Mouse (Mus musculus) erythroblast, embryonic 14.5 days (primary cell): Measurements from ENCODE around the gene Slc35b4. TPM values are rescaled to one million over a fixed set of nuclear protein-coding genes. Genes with fewer than 3 reads are reported as not detected.

Experiments used
- H3K27me3 ChIP-seq: 2 replicates; pipeline ENCODE4 v1.6.1; 2012; ENCODE audit warnings: inconsistent platforms; ENCODE audit not compliant: control insufficient read depth
- H3K36me3 ChIP-seq: 2 replicates; pipeline ENCODE4 v1.6.1; 2012; ENCODE audit warnings: mild to moderate bottlenecking, inconsistent platforms; ENCODE audit not compliant: control insufficient read depth
- H3K4me1 ChIP-seq: 2 replicates; pipeline ENCODE4 v1.6.1; 2012; ENCODE audit warnings: inconsistent platforms; ENCODE audit not compliant: control insufficient read depth
- H3K4me3 ChIP-seq: replicated peaks from 2 replicates; pipeline ENCODE3; 2012; ENCODE audit warnings: moderate library complexity, mild to moderate bottlenecking, inconsistent platforms
- H3K9me3 ChIP-seq: 2 replicates; pipeline ENCODE4 v1.6.1; 2012; ENCODE audit warnings: low read length, inconsistent platforms, mixed read lengths; ENCODE audit not compliant: control insufficient read depth
- GATA1 ChIP-seq: IDR thresholded peaks from 2 replicates; pipeline ENCODE4 v1.6.1; 2012; ENCODE audit warnings: low read length, inconsistent platforms, mixed read lengths
- TAL1 ChIP-seq: IDR thresholded peaks from 3 replicates; pipeline ENCODE4 v1.6.1; 2012; ENCODE audit warnings: low read length, inconsistent platforms, mixed read lengths
- polyA plus RNA-seq: library from polyadenylated mRNA; stranded (reverse); fragments of >175 nt; gene quantifications from 2 replicates; pipeline ENCODE4 v1.2.3, GENCODE M21; 2012

The Slc35b4 gene
- polyA plus RNA-seq, 1 experiment: 0.08 TPM

GRCm38 (mm10) chr6:34156841-34157748, 19.8 kb downstream of the Slc35b4 start:
- Histone ChIP-seq H3K36me3 (peaks cover 56% of the 10 kb centered on the region), H3K27me3 (no peaks in the 10 kb centered on the region), H3K4me1 (peaks cover 59% of the 10 kb centered on the region), H3K4me3 (peak overlapping the region; percentile 38), H3K9me3 (no peaks in the 10 kb centered on the region)
- TF ChIP-seq GATA1 (peak; percentile 62), TAL1 (peak; percentile 69)

GRCm38 (mm10) chr6:34156057-34156456, 20.9 kb downstream of the Slc35b4 start:
- Histone ChIP-seq H3K36me3 (peaks cover 46% of the 10 kb centered on the region), H3K4me1 (peaks cover 59% of the 10 kb centered on the region)

GRCm38 (mm10) chr6:34155137-34155804, 21.6 kb downstream of the Slc35b4 start:
- no peaks in the 10 kb centered on the region for H3K9me3 ChIP-seq
- peaks cover 38% of the 10 kb centered on the region for H3K36me3 ChIP-seq
- no peaks in the 10 kb centered on the region for H3K27me3 ChIP-seq
- H3K4me1 ChIP-seq: peaks cover 56% of the 10 kb centered on the region
- peak overlapping the region; percentile 24 for H3K4me3 ChIP-seq
- TF ChIP-seq TAL1 (no peak), GATA1 (no peak)

More at GRCm38 (mm10) chr6:34156057-34156456, 20.9 kb downstream of the Slc35b4 start:
- H3K9me3 ChIP-seq: no peaks in the 10 kb centered on the region
- no peak overlapping the region for H3K4me3 ChIP-seq
- TF ChIP-seq GATA1 (peak; percentile 45; the same call in 1 of the 2 replicates), TAL1 (no peak)
- no peaks in the 10 kb centered on the region for H3K27me3 ChIP-seq

DNA sequence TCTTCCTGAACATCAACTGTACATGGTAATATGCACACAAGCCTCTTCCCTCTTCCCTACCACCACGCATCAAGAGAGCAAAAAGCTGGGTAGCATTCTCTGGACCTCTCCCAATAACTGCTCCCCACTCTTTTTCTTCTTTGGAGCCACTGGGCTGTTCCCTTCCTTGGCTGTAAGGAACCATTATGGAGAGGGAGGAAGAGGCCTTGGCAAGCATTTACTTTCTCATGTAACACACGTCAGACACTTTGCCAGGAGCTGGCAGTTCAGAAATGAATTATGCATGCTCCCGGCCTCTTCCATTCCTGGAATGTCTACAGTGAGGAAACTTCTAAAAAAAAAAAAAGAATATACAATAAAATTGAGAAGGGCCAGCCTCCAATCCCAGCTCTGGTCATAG, 22.7 kb downstream of the Slc35b4 start:
- no peaks in the 10 kb centered on the region for H3K9me3 ChIP-seq
- H3K4me1 ChIP-seq: peaks cover 51% of the 10 kb centered on the region

DNA sequence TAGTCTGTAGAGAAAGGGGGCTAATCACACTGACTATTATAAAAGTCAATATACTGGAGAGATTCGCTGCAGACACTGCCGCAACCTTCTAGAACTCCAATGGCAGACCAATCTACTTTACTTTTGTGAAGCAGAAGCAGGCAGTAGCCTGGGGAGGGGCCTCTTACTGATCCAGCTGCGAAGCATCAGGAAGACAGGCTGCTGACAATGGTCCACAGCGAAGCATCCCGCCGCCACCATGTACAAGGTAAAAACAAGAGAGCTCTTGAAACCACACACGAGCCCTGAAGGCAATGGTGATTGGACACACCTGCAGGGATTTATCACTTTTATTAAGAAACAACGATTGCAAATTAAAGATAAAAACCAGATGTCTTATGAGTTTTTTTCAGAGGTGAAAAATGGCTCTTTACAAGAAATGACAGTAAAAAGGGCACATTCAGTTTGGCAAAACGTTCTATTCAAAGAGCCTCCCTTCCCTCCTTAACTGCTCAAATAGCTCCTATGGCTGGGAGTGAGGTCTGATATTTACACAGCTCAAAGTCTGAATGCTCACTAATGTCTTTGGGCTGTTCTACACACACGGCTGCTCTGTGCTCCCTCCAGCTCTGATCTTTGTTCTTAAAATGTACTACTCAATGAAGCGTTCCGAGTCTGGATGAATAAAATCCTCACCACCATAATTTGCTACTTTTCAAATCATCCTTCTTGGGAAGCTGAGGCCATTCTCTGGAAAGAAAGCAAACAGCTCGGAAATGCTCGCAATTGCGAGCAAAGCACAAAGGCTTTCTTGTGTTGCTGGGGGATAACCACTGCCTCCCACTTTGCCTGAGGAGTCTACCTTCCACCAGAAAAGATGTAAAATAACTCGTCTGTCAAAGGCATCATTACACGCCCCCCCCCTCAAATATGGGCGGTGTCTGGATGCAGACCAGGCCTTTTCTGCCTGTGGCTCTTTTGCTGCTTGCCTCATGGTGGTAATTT, 23.6 kb downstream of the Slc35b4 start:
- Histone ChIP-seq H3K36me3 (peaks cover 19% of the 10 kb centered on the region), H3K27me3 (no peaks in the 10 kb centered on the region), H3K4me3 (no peak overlapping the region), H3K4me1 (peaks cover 45% of the 10 kb centered on the region), H3K9me3 (no peaks in the 10 kb centered on the region)
- TF ChIP-seq TAL1: no peak

More for the DNA sequence above, 22.7 kb downstream of the Slc35b4 start:
- Histone ChIP-seq H3K27me3 (no peaks in the 10 kb centered on the region), H3K4me3 (no peak overlapping the region), H3K36me3 (peaks cover 28% of the 10 kb centered on the region)
- TF ChIP-seq TAL1 (no peak), GATA1 (no peak)

DNA sequence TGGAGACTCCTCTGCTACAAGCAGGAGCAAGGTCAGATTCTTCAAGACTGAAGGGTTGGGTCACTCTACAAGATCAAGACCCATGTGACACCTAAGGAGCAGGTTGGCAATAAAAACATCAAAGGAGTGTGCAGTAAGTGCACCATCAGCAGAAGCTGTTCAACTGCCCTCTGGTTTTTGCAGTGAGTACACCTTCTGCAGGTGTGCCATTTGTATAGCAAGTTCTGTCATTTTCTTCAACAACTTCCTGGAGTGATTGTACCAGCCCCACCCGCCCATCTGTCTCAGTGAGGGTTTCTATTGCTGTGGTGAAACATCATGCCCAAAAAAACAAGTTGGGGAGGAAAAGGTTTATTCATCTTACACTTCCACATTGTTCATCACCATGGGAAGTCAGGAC, 27.1 kb downstream of the Slc35b4 start:
- no peaks in the 10 kb centered on the region for H3K36me3 ChIP-seq
- peaks cover 10% of the 10 kb centered on the region for H3K4me1 ChIP-seq
- H3K9me3 ChIP-seq: peaks cover 7% of the 10 kb centered on the region
- H3K4me3 ChIP-seq: no peak overlapping the region
- H3K27me3 ChIP-seq: no peaks in the 10 kb centered on the region
- TF ChIP-seq GATA1 (no peak), TAL1 (no peak)

DNA sequence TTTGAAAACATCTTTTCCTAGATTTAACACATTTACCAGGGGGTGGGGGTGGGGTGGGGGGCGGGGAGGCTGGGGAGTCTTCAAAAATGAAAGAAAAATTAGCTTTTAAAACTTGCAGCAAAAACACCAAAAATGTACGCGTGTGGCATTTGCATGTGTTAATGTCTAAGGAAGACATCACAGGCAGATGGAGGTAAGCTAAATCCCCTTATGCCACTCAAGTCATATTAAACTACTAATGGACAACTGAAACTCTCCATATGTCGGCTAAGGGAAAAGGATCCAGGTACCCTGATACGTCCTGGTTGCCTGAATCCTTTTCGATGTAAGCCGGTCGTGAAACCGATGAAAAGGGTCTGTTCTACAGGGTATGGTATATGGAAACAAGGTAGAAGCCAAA, 27.8 kb downstream of the Slc35b4 start:
- no peak for TF ChIP-seq GATA1
- no peak for TF ChIP-seq TAL1

DNA sequence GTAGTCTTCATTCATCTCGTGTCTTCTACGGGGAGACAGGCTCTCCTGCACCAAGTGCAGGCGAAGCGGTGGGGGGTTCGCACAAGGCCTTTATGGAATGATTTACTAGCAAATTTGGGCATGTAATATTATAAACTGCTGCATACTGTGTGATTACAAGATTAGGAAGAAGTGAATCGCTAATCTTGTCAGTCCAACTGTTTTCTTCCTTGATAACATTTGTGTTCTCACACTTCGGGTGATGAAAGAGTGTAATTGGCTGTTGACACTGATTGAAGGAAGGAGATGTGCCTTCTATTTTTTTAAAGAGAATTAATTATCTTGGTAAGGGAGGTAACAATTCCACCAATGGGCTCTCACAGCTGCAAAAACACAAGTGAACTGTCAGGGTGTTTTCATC, 28.3 kb downstream of the Slc35b4 start:
- H3K9me3 ChIP-seq: peaks cover 7% of the 10 kb centered on the region
- no peaks in the 10 kb centered on the region for H3K27me3 ChIP-seq
- no peaks in the 10 kb centered on the region for H3K36me3 ChIP-seq
- no peak for TF ChIP-seq TAL1
- TF ChIP-seq GATA1: no peak
- H3K4me1 ChIP-seq: no peaks in the 10 kb centered on the region; the same call in 1 of the 2 replicates
- no peak overlapping the region for H3K4me3 ChIP-seq

More for the DNA sequence above, 27.8 kb downstream of the Slc35b4 start:
- H3K4me3 ChIP-seq: no peak overlapping the region
- H3K27me3 ChIP-seq: no peaks in the 10 kb centered on the region
- H3K36me3 ChIP-seq: no peaks in the 10 kb centered on the region
- peaks cover 7% of the 10 kb centered on the region for H3K9me3 ChIP-seq
- H3K4me1 ChIP-seq: peaks cover 4% of the 10 kb centered on the region
